In the genomic region with DNA sequence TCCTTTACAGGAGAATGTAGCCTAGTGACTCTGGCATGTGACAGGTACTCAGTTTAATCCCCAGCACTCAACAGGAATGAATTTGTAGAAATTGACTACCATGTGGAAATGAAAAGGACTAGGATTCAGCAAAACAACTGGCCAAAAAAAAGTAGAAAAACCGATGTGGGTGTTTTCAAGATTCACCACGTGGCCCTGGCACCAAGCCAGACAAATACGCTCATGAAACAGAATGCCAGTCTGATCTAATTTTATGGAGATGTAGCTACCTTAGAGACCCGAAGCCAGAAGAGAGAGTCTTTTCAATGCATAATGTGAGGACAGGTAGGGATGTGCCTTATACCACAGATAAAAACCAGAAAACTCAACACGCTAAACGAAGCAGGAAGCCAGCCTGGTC, we compare ENCODE assay signal across 15 mouse cellular contexts. TPM values are rescaled to one million over a fixed set of nuclear protein-coding genes. Genes with fewer than 3 reads are reported as not detected.
DNase-seq lines count a peak whose midpoint lies in the region; ATAC-seq lines count a peak whose summit lies in the region.
"Had no signal": no experiment of that assay in that cellular context is flagged by ENCODE, and none has a peak within 500 bp of the region (broad histone marks: within the 10 kb centered on the region; RNA-seq: fewer than 3 reads in every experiment).

No protein-coding gene starts in this region.

- no peak overlapping the region for H3K9ac ChIP-seq in forebrain, embryonic 13.5 days
- H3K9ac ChIP-seq in kidney, embryonic 15.5 days = no peak overlapping the region
- H3K9ac ChIP-seq: embryonic facial prominence, embryonic 12.5 days; liver, embryonic 12.5 days; neural tube, embryonic 12.5 days had no signal

- no peaks in the 10 kb centered on the region for H3K9me3 ChIP-seq in forebrain, embryonic 13.5 days (replicated peaks)
- H3K9me3 ChIP-seq in forebrain, embryonic 10.5 days = no peaks in the 10 kb centered on the region
- H3K9me3 ChIP-seq in kidney, embryonic 15.5 days (replicated peaks) = no peaks in the 10 kb centered on the region
- H3K9me3 ChIP-seq: embryonic facial prominence, embryonic 12.5 days; liver, embryonic 12.5 days; neural tube, embryonic 12.5 days had no signal

- no peaks in the 10 kb centered on the region for H3K27me3 ChIP-seq in forebrain, embryonic 13.5 days
- no peaks in the 10 kb centered on the region for H3K27me3 ChIP-seq in forebrain, embryonic 10.5 days (ENCODE audit: poor library complexity, severe bottlenecking)
- H3K27me3 ChIP-seq in kidney, embryonic 15.5 days = no peaks in the 10 kb centered on the region
- H3K27me3 ChIP-seq: CH12.LX; embryonic facial prominence, embryonic 12.5 days; liver, embryonic 12.5 days; neural tube, embryonic 12.5 days had no signal

- no peak overlapping the region for H3K4me2 ChIP-seq in forebrain, embryonic 13.5 days
- H3K4me2 ChIP-seq in kidney, embryonic 15.5 days = no peak overlapping the region
- H3K4me2 ChIP-seq: embryonic facial prominence, embryonic 12.5 days; liver, embryonic 12.5 days; neural tube, embryonic 12.5 days had no signal

- 73% methylated on average over 6 of the region's 6 CpGs for WGBS in forebrain, embryonic 13.5 days
- 89% methylated on average over 6 of the region's 6 CpGs for WGBS in forebrain, embryonic 10.5 days
- WGBS in kidney, embryonic 15.5 days = 74% methylated on average over 6 of the region's 6 CpGs

- ATAC-seq in forebrain, embryonic 13.5 days = no peak
- ATAC-seq in kidney, embryonic 15.5 days (replicated peaks; ENCODE audit: low FRiP score) = no peak
- ATAC-seq: liver, embryonic 12.5 days had no signal

- no peaks in the 10 kb centered on the region for H3K36me3 ChIP-seq in forebrain, embryonic 13.5 days (ENCODE audit: poor library complexity, severe bottlenecking)
- no peaks in the 10 kb centered on the region for H3K36me3 ChIP-seq in forebrain, embryonic 10.5 days (replicated peaks)
- no peaks in the 10 kb centered on the region for H3K36me3 ChIP-seq in kidney, embryonic 15.5 days
- H3K36me3 ChIP-seq: embryonic facial prominence, embryonic 12.5 days; liver, embryonic 12.5 days; neural tube, embryonic 12.5 days had no signal

- peaks cover 30% of the 10 kb centered on the region for H3K4me1 ChIP-seq in forebrain, embryonic 13.5 days
- peaks cover 15% of the 10 kb centered on the region for H3K4me1 ChIP-seq in forebrain, embryonic 10.5 days
- H3K4me1 ChIP-seq in kidney, embryonic 15.5 days = peaks cover 19% of the 10 kb centered on the region

- H3K4me3 ChIP-seq in forebrain, embryonic 13.5 days = no peak overlapping the region
- H3K4me3 ChIP-seq in forebrain, embryonic 10.5 days = no peak overlapping the region
- H3K4me3 ChIP-seq in kidney, embryonic 15.5 days (replicated peaks) = no peak overlapping the region
- H3K4me3 ChIP-seq: embryonic facial prominence, embryonic 12.5 days; liver, embryonic 12.5 days; neural tube, embryonic 12.5 days had no signal

- H3K27ac ChIP-seq in forebrain, embryonic 13.5 days = 0 out of 2 replicates have a peak overlapping the region, but pooled peaks have one; percentile 35
- no peak overlapping the region for H3K27ac ChIP-seq in forebrain, embryonic 10.5 days
- no peak overlapping the region for H3K27ac ChIP-seq in kidney, embryonic 15.5 days
- H3K27ac ChIP-seq: embryonic facial prominence, embryonic 12.5 days; liver, embryonic 12.5 days; macrophage; neural tube, embryonic 12.5 days had no signal

- DNase-seq in forebrain, embryonic 10.5 days (ENCODE audit: extremely low spot score, low spot score) = no peak
- peak; percentile 35 for DNase-seq in kidney, postnatal 10 days
- peak; percentile 68 for DNase-seq in right cerebral cortex, postnatal 14 days
- DNase-seq in right cerebral cortex, adult 18-20 months = no peak
- peak; percentile 49 for DNase-seq in right cerebral cortex, postnatal 4 days
- no peak for DNase-seq in layer of hippocampus, postnatal 25 days (ENCODE audit: extremely low spot score in 1 of 2, low spot score in 1 of 2)
- DNase-seq: cerebellum, adult 9-11 months; spleen, adult 18-20 months had no signal

RNA-seq across cellular contexts. Expression of a gene that starts 54.4 kb away (rescaled TPM):
- 48.1 and 51.3 TPM in 2 replicates for polyA plus RNA-seq in forebrain, embryonic 13.5 days (2015; fragmentation: Nextera tagmentation; extraction: Ambion mirVana)
- polyA plus RNA-seq in forebrain, embryonic 10.5 days (2016; fragmentation: Nextera tagmentation; extraction: Ambion mirVana) = 26.8 and 31.0 TPM in 2 replicates
- polyA plus RNA-seq in kidney, embryonic 15.5 days (2015; fragmentation: Nextera tagmentation; extraction: Ambion mirVana) = 56.4 and 57.0 TPM in 2 replicates
- 100 to 1,000 TPM; 104 to 110 TPM for total RNA-seq in layer of hippocampus, postnatal 25 days (2021)

Comparison
In these comparisons a context has a peak if more than half of its experiments do, and no peak if none do; other contexts are left out.
1. DNase-seq: peak in kidney, postnatal 10 days (single experiment), right cerebral cortex, postnatal 14 days (single experiment) and right cerebral cortex, postnatal 4 days (single experiment); none in forebrain, embryonic 10.5 days (single experiment), right cerebral cortex, adult 18-20 months (single experiment) and layer of hippocampus, postnatal 25 days (0 of 2).